ENCODE assay signal across 8 mouse cellular contexts in genomic region chr7:141122689-141123516, GRCm38 (mm10). TPM values are rescaled to one million over a fixed set of nuclear protein-coding genes. Genes with fewer than 3 reads are reported as not detected.
DNase-seq lines count a peak whose midpoint lies in the region; ATAC-seq lines count a peak whose summit lies in the region.

No protein-coding gene starts in this region.

- 3% methylated on average over 29 of the region's 29 CpGs for WGBS in hindbrain, embryonic 14.5 days

- peak overlapping the region; percentile 77 for H3K27ac ChIP-seq in hindbrain, embryonic 14.5 days

- DNase-seq in R1 (ENCODE audit: low read depth, low spot score): peak; percentile 100
- peak; percentile 90 to 94 for DNase-seq in cerebellum, postnatal 25 days
- DNase-seq in frontal cortex, postnatal 25 days (ENCODE audit: low spot score in 2 of 2): peak; percentile 53 to 75
- DNase-seq in hindbrain, embryonic 14.5 days (ENCODE audit: low spot score): peak; percentile 81
- peak; percentile 88 for DNase-seq in layer of hippocampus, postnatal 36 days
- peak; percentile 99 for DNase-seq in lung, postnatal 36 days
- DNase-seq in retina, postnatal 1 day: peak; percentile 96
- peak; percentile 91 to 97 for DNase-seq in urinary bladder, adult 18-20 months (ENCODE audit: low spot score in 2 of 2)

- H3K9ac ChIP-seq in hindbrain, embryonic 14.5 days: peak overlapping the region; percentile 76

- peak overlapping the region; percentile 54 for H3K4me3 ChIP-seq in hindbrain, embryonic 14.5 days (replicated peaks; ENCODE audit: low read length)

- peak overlapping the region; percentile 61 for H3K4me2 ChIP-seq in hindbrain, embryonic 14.5 days (replicated peaks)

- H3K4me1 ChIP-seq in hindbrain, embryonic 14.5 days (replicated peaks; ENCODE audit: control insufficient read depth, insufficient read depth, low read length): 0 out of 2 replicates have a peak, but pooled peaks cover 4% of the 10 kb centered on the region

- no peaks in the 10 kb centered on the region for H3K36me3 ChIP-seq in hindbrain, embryonic 14.5 days (replicated peaks; ENCODE audit: control insufficient read depth, insufficient read depth)

- no peaks in the 10 kb centered on the region for H3K9me3 ChIP-seq in hindbrain, embryonic 14.5 days (ENCODE audit: control insufficient read depth, low read length)

- peak; percentile 96 for ATAC-seq in hindbrain, embryonic 14.5 days (ENCODE audit: low FRiP score)

- H3K27me3 ChIP-seq in hindbrain, embryonic 14.5 days (ENCODE audit: control insufficient read depth, insufficient read depth, low read length): no peaks in the 10 kb centered on the region

RNA-seq across cellular contexts. Expression of gene Ptdss2, which starts 0.7 kb away (rescaled TPM):
- polyA plus RNA-seq in hindbrain, embryonic 14.5 days (2014; fragmentation: Nextera tagmentation; extraction: Ambion mirVana): 86.1 and 92.0 TPM in 2 replicates
- 10 to 100 TPM; 48.5 to 64.9 TPM for total RNA-seq in layer of hippocampus, postnatal 36 days (2021)

RNA-seq across cellular contexts. Expression of gene Ano9, which starts 5.3 kb away (rescaled TPM):
- 0.27 and 0.32 TPM in 2 replicates for polyA plus RNA-seq in hindbrain, embryonic 14.5 days (2014; fragmentation: Nextera tagmentation; extraction: Ambion mirVana)
- not detected for total RNA-seq in layer of hippocampus, postnatal 36 days (2021)

RNA-seq across cellular contexts. Expression of gene Sigirr, which starts 22.5 kb away (rescaled TPM):
- polyA plus RNA-seq in hindbrain, embryonic 14.5 days (2014; fragmentation: Nextera tagmentation; extraction: Ambion mirVana): 2.5 and 3.1 TPM in 2 replicates
- total RNA-seq in layer of hippocampus, postnatal 36 days (2021): 1 to 10 TPM; 1.7 to 2.4 TPM

RNA-seq across cellular contexts. Expression of gene Pkp3, which starts 44.9 kb away (rescaled TPM):
- not detected in 2 replicates for polyA plus RNA-seq in hindbrain, embryonic 14.5 days (2014; fragmentation: Nextera tagmentation; extraction: Ambion mirVana)
- total RNA-seq in layer of hippocampus, postnatal 36 days (2021): not detected

RNA-seq across cellular contexts. Expression of gene Rnh1, which starts 49.8 kb away (rescaled TPM):
- 53.5 and 56.1 TPM in 2 replicates for polyA plus RNA-seq in hindbrain, embryonic 14.5 days (2014; fragmentation: Nextera tagmentation; extraction: Ambion mirVana)
- 10 to 100 TPM; 36.1 to 40.2 TPM for total RNA-seq in layer of hippocampus, postnatal 36 days (2021)

Comparison
In these comparisons a context has a peak if more than half of its experiments do, and no peak if none do; other contexts are left out.
1. Peak in every context shown above with its lines: DNase-seq, ATAC-seq, H3K4me3 ChIP-seq and H3K27ac ChIP-seq.